Mouse (Mus musculus) fibroblast of lung, adult 2 months (primary cell): Measurements from ENCODE around the gene Msantd3.

Experiments used
- DNase-seq: peaks from one replicate; pipeline ENCODE4 v3.0.0-alpha.2; 2011; ENCODE audit warnings: low read depth

Gene Msantd3

DNA sequence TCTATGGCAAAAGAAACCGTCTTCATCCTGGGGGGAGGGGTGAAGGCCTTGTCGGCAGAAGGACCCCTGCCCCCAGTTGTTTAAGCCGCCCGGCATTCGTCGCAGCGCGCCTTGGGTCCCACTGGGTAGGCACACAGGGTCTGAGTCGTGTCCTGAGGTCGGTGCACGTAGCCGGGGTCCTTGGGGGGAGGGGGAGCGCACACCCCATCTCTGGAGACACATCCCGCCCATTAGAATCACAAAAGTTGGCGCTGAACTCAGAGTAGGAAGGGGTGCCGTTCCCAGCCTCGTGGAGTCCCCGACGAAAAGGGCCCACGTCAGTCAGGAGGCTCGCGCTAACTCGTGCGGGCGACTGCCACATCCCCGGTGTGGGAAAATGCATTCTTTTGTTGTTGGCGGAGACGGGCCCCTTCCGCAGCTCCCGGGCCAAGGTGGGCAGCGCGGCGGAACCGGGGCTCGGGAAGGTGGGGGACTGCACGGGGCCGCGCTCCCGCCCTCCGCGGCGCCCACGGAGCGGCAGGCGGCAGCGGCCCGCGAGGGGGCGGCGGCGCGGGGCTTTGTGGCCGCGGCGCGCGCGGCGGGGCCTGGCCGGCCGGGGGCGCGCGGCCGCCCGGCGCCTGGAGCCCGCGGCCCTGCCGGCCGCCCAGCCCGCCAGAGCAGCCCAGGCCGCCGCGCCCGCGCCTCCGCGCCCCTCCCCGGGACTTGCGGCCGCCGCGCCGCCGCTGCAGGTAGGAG lies at the start of gene Msantd3:
TSS of gene Msantd3 (plus strand) at position 95 of the 735 bp plus-strand sequence.
- no peak for DNase-seq

DNA sequence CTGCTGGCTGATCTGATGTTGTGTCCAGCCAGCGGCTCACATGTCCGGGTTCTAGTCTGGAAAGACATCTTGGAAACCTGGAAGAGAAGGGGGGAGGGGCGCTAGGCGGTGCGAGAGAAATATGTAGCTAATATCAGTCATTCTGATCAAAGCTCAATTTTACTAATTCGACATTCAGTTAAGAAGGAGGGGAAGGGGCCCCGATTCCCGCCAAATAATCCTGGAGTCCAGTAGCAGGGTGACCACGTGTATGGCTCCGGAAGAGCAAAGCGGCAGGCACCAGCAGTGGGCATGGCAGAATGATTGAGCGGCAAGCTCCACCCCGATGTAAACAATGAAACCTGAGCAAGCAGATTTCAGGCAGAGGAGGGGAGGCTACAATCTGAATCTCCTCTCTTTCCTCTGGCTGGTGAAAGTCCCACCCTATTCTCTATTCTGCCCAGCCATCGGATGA lies 48.4 kb upstream of the Msantd3 start:
- DNase-seq, result no peak

DNA sequence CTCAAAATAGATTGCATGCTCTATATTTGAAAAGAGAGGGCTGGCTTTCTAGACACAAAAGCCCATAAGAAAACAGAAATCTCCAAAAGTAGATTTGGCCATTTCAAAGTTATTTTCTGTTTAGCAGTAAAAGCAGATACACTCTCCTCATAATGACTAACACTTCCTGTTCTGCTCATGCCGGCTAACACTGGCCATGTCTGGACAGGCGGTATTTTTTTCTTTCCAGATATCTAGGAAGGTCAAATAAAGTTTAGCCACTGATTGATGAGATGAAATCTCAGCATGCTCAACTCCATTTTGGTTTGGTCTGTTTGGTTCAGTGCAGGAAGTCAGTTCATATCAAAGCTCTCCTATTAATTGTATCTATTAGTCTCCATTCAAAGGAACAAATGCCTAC lies 47.2 kb upstream of the Msantd3 start:
- DNase-seq, result no peak

DNA sequence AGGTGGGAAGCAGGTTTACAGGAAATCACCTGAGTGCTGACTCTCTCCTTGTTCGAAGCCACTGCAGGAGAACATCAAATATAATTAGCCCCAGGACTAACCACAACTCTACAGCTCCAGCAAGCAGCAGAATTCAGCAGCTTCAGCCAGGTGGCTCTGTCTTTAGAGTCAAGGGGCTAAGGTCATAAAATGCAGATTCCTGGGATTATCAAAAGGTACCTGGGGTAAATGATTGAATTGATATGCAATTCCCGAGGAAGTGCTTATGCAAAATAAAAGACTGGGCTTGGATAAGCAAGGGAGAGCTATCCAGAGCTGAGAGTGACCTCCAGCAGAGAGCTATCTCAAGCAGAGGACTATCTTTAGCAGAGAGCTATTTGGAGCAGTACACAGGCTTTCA lies 28.9 kb upstream of the Msantd3 start:
- DNase-seq, result no peak

DNA sequence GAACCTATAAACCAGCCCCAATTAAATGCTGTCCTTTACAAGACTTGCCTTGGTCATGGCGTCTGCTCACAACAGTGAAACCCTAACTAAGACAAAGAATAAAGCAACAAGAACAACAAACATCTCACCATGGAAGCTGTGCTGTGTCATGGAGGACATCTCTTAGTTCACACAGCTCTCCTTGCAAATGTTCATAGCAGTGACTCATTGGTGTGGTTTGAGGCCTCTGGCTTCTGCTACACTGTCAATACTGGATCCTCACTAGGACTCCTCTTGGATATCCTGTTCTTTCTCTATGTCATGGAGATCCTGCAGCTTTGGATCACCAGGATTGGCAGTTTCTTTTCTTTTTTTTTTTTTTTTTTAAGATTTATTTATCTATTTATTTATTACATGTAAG lies 10.2 kb upstream of the Msantd3 start:
- DNase-seq, result no peak

DNA sequence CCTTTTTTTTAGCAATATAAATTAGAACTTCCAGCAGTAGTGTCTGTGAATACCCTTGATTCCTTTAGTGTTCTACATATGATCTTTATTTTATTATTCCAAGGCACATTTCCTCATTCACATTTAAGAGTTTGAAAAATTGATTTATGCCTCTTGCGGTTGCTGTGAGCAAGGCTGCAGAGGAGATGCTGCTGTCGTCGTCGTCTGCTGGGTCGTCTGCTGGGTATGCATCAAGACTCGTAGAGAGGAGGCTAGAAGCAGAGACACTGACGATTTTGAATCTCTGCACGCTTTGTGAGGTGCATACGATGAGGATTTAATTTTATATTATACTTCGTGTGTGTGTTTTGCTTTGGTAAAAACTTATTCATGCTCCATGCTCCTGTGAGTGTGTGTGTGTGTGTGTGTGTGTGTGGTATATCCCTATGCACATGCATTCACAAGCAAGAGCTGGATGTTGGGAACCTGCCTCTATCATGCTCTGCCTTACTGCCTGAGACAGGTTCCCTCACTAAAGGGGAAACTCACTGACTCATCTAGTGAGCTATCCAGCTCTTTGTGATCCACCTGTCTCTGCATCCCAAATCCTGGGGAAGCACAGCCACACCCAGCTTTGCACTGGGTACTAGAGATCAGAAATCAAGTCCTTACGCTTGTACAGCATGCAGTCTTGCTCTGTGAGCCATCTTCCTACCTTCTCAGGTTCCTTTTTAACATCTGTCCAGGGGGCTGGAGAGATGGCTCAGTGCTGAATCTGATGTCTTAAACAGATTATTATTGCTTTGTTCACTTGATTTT lies 7.7 kb upstream of the Msantd3 start:
- no peak for DNase-seq

DNA sequence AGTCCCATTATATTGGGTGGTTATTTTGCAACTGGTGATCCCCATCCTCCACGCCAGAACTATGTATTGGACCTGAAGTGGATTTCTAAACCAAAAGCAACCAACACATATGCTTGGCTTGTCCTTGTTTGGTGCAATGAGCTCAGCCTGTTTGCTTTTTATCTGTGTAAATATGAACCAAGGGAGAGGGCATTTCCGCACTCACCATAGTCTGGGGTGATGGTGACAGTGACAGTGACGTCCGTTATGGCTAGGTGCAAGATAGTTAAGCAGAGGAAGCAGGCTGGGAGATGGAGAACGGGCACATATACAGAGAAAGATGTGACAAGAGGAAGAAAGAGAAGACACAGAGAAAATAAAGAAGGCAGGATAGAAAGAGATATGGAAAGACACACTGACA lies 3.5 kb upstream of the Msantd3 start:
- DNase-seq, result no peak

DNA sequence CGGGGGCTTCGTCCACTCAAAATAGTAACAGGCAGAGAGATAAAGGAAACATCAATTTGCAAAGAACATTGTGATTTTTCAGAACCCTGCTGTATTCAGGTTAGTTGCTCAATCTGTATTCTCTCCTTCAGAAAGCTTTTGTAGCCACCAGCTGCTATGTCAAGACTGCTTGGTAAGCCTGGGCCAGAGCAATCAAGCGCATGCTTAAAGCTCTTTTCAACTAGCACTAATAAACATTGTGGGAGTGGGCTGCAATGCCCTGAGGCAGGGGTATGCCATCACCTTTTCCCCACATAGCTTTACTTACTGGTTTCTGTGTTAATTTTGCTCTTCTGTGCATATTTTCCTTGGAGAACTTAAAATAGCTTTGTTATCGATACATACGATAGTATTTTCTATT lies 2.7 kb upstream of the Msantd3 start:
- no peak for DNase-seq

DNA sequence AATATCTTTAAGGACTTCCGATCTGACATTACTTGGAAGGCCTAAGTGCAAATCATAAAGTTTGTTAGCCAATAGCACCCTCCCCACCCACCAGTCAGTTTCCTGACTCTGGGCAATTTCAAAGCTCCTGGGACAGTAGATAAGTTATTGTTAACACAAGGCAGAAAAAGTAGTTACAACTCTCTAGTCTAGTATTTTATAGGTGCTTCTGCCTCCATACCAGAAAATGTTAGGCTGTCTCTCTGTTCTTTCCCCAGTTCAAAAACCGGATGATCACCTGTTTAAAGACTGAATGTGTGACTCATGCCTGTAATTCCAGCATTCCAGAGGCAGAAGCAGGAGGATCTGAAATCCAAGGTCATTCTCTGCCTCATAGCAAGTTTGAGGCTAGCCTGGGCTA lies 1.2 kb upstream of the Msantd3 start:
- DNase-seq, result no peak

DNA sequence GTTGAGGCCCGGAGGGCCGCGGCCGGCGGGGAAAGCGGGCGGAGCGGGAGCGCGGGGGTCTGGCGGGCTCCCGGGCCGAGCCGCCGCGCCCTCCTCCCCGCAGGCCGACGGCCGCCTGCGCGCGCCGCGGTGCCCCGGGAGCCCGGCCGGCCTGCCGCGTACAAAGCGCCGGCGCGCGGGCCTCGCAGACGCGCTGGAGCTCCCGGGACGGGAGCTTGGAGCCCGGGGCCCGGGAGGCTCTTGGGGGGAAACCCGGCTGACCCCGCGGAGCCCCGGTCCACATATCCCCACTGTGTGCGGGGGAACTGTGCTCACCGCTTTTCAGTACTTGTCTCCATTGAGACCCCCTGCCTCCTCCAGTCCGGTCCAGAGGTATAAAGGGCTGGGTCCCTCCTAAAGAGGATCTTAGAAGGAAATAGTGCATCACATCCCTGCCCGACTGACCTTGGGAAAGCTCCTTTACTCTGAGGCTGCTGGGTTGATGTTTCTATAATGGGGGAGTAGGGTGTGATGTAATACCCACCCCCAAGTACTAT lies 909 bp downstream of the Msantd3 start:
- no peak for DNase-seq

DNA sequence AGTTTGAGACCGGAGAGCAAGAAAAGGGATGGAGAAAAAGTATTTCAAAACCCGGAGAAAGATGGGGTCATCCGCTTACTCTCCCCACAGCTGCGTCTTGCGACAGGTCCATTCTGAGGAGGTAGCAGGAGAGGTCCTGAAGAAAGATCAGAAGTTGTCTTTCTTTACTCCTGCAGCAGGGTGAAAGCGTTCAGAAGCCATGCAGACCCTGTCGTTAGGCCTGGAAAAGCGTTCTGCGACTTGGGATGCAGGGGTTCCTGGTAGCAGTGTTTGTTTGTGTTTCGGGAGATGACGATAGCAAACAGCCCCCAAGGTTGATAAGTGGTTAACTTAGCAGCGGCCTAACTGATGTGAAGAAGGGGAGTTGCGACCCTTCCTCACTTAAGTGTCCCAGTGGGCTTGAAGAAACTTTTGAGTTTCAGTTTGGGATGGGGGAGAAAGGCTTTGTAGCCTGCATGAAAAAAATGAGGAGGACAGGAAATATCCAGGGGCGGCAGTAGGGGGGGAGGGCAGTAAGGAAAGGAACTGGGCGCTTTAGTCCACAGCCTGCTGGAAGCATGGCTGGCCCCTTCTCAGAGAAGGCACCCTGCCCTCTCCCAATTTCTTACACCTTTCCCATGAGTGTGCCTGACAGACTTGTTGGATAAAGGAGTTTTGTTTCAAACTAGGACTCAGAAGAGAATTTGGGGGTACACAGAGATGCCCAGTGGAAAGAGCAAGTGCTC lies 2.0 kb downstream of the Msantd3 start:
- DNase-seq, result no peak

DNA sequence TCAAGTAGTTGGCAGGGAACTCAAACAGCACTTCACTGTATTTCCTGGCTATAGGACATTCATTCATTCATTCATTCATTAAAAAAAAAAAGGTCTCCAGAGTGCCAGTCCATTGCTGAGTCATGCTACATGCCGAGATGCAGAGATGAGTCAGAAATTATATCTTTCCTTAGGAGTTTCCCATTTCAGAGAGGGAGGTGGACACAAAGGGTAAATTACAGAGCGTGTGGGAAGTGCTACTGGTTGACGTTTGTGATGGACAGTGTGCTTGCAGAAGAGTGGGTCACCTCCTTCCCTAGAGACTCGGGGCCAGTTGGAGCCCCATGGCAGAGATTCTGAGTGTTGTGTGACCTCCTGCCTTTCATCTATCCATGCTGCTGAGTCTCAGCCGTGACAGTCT lies 2.6 kb downstream of the Msantd3 start:
- no peak for DNase-seq

DNA sequence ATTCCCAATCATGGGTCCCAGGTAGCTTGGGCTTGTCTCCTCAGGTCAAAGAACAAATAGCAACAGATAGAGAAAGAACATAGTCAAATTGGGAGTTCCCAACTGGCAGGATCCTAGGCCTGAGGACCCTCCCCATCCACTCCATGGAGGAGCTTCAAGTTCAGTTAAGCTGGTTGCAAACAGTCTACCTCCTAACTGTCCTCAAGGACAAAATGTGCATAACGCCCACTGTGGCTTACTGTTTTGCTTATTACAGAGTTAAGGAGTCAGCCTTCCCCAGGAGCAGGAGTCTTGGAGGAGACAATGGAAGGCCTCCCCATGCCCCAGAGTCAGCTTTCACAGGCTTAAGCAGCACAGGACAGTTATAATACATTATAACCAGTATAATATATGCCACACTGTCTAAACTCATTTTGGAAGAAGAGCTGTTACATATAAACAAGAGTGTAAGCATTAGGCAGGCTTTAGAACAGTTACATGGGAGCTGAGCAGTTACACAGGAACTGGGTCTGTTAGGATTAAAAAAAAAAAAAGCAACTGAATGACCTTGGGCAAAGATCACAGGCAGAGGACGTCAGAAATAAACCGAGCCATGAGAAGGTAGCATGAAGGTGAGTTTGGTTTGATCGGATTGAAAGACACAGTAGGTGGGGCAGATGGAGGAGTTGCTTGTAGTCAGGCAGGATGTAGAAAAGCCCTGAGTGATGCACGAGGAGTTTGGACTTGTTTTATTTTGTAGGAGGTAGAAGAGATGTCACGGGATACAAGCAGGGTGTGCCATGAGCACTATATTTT lies 3.5 kb downstream of the Msantd3 start:
- no peak for DNase-seq

DNA sequence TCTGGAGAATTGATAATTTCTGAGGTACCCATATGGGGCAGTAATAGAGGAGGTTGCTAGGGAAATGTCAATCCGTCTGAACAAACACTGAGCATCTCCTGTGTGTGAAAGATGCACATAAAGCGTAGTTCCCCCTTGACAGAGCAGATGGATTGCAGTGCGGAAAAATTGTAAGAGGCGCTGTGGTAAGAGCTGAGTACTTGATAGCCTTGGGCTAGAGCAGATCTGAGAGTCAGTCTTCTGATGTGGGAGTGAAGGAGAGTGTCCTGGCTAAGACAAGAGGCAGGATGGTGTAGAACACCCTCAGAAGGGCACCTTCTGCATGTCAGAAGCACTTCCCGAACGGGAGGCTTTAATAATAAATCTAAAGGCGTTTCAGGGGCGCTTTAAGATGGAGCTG lies 4.4 kb downstream of the Msantd3 start:
- DNase-seq, result no peak

DNA sequence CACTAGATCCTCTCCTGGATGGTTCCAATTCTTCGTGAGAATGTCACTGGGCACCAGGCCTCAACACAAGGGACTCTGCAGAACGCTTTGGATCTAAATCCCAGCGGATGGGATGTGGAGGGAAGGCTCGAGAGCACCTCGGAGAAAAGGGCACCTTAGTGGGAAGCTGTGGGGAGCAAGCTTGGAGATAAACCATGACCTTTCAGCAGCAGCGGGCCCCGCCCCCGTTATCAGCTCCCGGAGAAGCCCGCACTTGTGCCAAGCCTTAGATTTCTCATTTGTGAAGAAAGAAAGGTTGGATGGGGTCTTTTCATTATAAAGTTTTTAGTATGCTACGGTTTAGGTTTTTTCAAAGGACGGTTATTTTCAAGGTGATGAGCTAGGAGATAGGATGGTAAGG lies 6.2 kb downstream of the Msantd3 start:
- no peak for DNase-seq

DNA sequence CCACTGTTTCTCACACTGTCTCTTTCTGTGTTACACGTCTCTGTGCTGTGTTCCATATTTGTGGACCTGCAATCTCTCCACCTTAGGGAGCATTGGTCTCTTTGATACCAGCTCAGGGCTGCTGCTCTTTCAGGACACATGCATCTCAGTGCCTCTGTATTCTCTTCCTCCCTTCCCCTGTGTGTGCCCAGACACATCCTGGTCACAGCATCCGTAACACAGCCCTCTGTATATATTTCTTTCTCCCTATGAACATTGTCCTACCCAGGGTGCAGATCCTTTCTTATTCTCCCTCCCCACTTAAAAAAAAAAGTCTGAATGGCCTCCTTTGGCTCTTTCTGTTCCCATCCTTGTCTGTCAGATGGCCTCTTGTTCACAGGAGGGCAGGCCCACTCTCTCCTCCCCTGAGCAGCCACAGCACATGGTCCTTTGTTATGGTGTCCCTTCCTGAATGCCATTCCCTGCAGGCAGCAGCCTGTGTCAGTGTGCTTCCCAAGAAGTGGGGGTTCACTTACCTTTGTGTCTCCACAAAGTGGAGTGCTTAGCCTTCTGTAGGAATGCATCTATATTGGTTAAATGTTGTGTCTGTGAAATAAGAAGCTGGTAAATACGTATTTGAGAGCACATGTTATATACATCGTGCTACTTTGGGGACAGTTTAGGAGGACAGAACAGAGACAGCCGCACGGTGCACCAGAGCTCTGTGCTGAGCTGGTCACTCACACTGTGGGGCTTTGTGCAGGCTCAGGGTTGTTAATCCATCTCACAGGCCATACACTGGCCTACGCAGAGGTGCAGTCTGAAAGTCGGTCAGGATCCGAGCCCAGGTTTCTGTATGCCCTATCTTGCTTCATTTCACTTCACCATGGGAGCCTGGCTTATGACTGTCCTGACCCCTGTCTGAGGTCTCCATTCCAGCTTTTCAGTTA lies 7.1 kb downstream of the Msantd3 start:
- no peak for DNase-seq

DNA sequence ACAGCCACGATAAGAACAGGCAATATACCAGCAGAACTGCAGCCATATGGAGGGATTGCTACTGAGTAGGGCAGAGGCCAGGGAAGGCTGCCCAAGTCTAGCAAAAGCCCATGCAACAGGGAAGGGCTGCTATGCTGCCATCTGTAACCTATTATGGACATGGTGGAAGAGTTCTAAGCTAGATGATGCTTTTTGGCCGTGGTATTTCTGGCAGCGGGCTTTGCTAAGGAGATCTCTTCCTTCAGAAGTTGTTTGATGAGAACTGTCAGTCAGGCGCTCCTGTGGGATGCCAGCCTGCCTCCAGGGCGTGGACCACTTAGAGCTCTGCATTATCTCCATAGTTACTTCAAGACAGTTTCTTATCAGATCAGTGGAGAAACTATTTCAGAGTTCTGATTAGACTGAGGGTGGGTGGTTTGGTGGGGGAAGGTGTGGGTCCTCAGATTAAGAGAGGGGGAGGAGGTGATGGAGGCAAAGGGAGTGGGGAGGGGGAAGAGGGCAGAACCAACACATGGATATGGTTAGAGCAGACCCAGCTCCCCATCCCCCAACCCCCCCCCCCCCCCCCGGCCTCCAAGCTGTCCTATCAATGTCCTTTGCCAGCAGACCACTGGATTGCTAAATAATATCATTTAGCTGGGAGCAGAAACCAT lies 8.8 kb downstream of the Msantd3 start:
- no peak for DNase-seq

DNA sequence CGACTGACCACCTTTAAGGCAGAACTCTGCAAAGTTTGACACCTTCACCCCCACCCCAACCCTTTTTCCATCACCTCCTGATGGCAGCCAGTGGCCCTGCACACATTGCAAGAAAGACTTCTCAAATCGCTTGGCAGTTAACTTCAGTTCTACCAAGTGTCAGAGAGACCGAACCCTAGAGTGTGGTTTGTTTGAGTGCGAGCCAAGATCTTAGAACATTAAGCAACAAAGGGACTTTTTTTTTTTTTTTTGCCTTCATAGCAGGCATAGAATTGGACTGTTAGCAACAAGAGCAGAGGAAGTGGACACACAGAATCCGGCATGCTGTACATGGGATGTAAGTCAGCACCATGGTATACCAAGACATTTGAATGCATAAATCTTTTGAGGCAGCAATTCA lies 9.9 kb downstream of the Msantd3 start:
- DNase-seq, result peak; percentile 36

DNA sequence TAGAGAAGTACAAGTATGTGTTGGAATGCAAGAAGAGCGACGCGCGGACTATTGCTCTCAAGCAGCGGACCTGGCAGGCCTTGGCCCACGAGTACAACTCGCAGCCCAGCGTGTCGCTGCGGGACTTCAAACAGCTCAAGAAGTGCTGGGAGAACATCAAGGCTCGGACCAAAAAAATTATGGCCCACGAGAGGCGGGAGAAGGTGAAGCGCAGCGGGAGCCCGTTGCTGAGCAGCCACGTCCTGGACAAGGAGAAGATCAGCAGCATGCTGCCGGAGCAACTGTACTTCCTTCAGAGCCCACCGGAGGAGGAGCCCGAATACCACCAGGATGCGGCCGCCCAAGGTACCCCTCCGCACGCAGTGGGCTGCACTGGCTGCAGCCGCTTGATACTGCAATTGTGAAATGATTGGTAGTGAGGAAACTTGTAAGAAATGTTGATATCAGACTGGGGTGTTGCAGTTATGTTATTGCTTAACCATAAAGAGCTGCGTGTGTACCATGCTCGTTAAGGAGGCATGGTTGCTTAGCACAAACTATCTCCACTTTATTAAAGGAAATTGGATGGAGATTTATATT lies 12.8 kb downstream of the Msantd3 start:
- DNase-seq, result no peak

DNA sequence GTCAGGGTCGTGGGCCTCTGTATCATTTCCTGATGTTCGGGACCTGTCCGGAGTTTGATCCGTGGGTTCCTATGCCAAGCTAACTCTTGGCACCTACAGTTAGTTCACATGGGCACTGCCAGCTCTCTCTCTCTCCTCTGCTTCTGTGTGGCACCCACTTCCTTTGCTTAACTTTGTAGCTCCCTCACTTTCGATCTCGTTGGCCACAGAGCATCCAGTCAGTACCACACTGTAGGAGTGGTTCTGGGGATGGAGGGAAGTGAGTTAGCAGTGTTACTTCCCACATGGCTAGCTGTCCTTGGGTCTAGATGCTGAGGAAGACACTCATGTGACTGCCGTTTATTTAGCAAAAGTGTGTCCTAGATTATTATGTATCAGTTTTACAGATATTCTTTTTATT lies 14.4 kb downstream of the Msantd3 start:
- DNase-seq, result no peak
